Mouse (Mus musculus) C2C12 (cell line): ENCODE measurements around the gene Cep126. TPM values are rescaled to one million over a fixed set of nuclear protein-coding genes. Genes with fewer than 3 reads are reported as not detected.
A peak's percentile ranks its signal among the peaks of the same experiment; 100 is the strongest.

Experiments
- H3K27me3 ChIP-seq: one replicate; pipeline ENCODE4 v1.6.1; 2011; ENCODE audit not compliant: control insufficient read depth, insufficient read depth, insufficient read length
- H3K36me3 ChIP-seq: one replicate; pipeline ENCODE4 v1.6.1; 2011; ENCODE audit not compliant: control insufficient read depth, insufficient read depth
- H3K4me3 ChIP-seq: one replicate; pipeline ENCODE4 v1.5.1; 2011; ENCODE audit warnings: mild to moderate bottlenecking, control low read depth; ENCODE audit not compliant: poor library complexity, insufficient read depth, severe bottlenecking
- H3K79me2 ChIP-seq: one replicate; pipeline ENCODE4 v1.6.1; 2011; ENCODE audit not compliant: control insufficient read depth, insufficient read depth
- H3K79me3 ChIP-seq: one replicate; pipeline ENCODE4 v1.6.1; 2011; ENCODE audit warnings: low read depth, control low read depth
- H3ac ChIP-seq: one replicate; pipeline ENCODE3; 2011; ENCODE audit warnings: low read depth; ENCODE audit not compliant: control insufficient read depth, insufficient read length
- CEBPB ChIP-seq: IDR thresholded peaks from one replicate; pipeline ENCODE4 v1.6.1; 2011; ENCODE audit warnings: low read depth, mild to moderate bottlenecking, control low read depth, moderate library complexity
- CTCF ChIP-seq: IDR thresholded peaks from one replicate; pipeline ENCODE4 v1.5.1; 2011; ENCODE audit not compliant: control insufficient read depth, insufficient read depth, insufficient read length
- FOSL1 ChIP-seq: IDR thresholded peaks from one replicate; pipeline ENCODE4 v1.8.0; 2011; ENCODE audit warnings: mild to moderate bottlenecking, low read length; ENCODE audit not compliant: poor library complexity, insufficient read depth, severe bottlenecking
- MAX ChIP-seq: IDR thresholded peaks from one replicate; pipeline ENCODE4 v1.6.1; 2011; ENCODE audit warnings: mild to moderate bottlenecking, control low read depth
- MYOD1 ChIP-seq: IDR thresholded peaks from one replicate; pipeline ENCODE4 v1.6.1; 2011; ENCODE audit warnings: low read depth; ENCODE audit not compliant: control insufficient read depth, insufficient read length
- MYOG ChIP-seq: IDR thresholded peaks from one replicate; pipeline ENCODE4 v1.6.1; 2011; ENCODE audit not compliant: control insufficient read depth, insufficient read length; ENCODE audit errors: extremely low read depth
- USF1 ChIP-seq: IDR thresholded peaks from one replicate; pipeline ENCODE4 v1.6.1; 2011; ENCODE audit warnings: low read depth, mild to moderate bottlenecking, control low read depth, moderate library complexity
- long read RNA-seq, 2 experiments: library from polyadenylated mRNA; unstranded; transcript quantifications; one replicate each; pipeline ENCODE4 v2.0.0; 2019 to 2020
- polyA plus RNA-seq: library from polyadenylated mRNA; unstranded; fragments of >200 nt; fragmentation: generic; extraction: Trizol; gene quantifications from one replicate; pipeline ENCODE4 v1.2.1, GENCODE M21; 2012; ENCODE audit warnings: missing spikeins

Gene Cep126
- polyA plus RNA-seq: 0.50 TPM
- long read RNA-seq, experiment 1: 0 reads
- long read RNA-seq, experiment 2: 0 reads

DNA sequence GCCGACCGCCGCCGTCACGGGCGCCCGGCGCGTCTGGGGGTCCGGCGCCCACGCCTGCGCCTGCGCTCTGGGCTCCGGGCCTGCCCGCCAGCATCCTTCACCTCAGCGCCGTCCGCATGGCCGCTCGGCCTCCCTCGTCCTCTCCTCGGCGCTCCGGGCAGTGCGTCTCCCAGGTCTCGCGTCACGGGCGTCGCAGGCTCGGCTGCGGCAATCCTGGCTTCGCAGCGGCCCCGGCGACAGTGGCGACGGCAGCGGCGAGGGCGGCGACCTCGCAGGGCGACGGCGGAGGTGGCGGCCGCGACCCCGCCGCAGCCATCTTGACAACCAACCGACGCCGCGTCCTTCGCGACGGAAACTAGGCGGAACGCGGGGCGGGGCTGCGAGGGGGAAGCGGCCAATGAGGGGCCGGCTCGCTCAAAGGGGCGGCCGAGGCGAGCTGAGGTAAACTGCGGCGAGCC is at the start of gene Cep126:
Cep126 (minus strand) TSS at position 178 of the 458 bp plus-strand sequence.
- Histone ChIP-seq H3K27me3 (no peaks in the 10 kb centered on the region), H3K4me3 (peak within 1 kb of the TSS; percentile 53), H3K79me3 (no peaks in the 10 kb centered on the region), H3ac (peak within 1 kb of the TSS; percentile 79), H3K36me3 (no peaks in the 10 kb centered on the region), H3K79me2 (no peaks in the 10 kb centered on the region)
- no peak for TF ChIP-seq CTCF
- no peak for TF ChIP-seq CEBPB
- TF ChIP-seq MAX: no peak
- no peak for TF ChIP-seq USF1
- TF ChIP-seq MYOG: no peak
- no peak for TF ChIP-seq MYOD1
- no peak for TF ChIP-seq FOSL1

DNA sequence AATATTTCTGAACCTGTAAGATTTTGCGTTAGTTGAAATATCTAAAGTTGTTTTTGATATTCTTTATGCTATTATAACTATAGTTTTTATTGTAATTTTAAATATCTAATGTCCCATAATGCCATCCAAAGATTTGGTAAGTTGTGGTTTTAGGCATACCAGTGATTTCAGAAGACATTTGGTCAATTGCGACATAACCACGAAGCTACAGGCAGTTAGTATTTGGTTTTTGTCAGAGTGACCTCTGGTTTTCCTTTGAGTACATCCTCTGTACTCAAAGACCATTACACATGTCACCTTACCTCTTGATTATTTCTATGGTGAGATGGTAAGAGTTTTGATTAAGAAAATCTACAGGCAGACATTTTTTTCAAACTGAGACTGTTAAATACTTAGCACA is 45.5 kb upstream of the Cep126 start:
- no peak for TF ChIP-seq MYOG
- no peak for TF ChIP-seq FOSL1
- no peak for TF ChIP-seq USF1
- TF ChIP-seq CTCF: no peak
- no peak for TF ChIP-seq MYOD1
- peak; percentile 66 for TF ChIP-seq CEBPB
- no peak for TF ChIP-seq MAX
- no peak overlapping the region for H3ac ChIP-seq
- no peaks in the 10 kb centered on the region for H3K79me2 ChIP-seq
- no peaks in the 10 kb centered on the region for H3K36me3 ChIP-seq
- H3K79me3 ChIP-seq: no peaks in the 10 kb centered on the region
- no peaks in the 10 kb centered on the region for H3K27me3 ChIP-seq
- H3K4me3 ChIP-seq: no peak overlapping the region

GRCm38 (mm10) chr9:8177099-8177498 is 43.0 kb upstream of the Cep126 start:
- H3K79me2 ChIP-seq: no peaks in the 10 kb centered on the region
- no peaks in the 10 kb centered on the region for H3K36me3 ChIP-seq
- TF ChIP-seq MYOD1 (no peak), CTCF (no peak), CEBPB (no peak), MYOG (no peak), MAX (no peak), FOSL1 (no peak)
- H3K4me3 ChIP-seq: no peak overlapping the region
- H3K79me3 ChIP-seq: no peaks in the 10 kb centered on the region
- H3K27me3 ChIP-seq: no peaks in the 10 kb centered on the region
- H3ac ChIP-seq: no peak overlapping the region

DNA sequence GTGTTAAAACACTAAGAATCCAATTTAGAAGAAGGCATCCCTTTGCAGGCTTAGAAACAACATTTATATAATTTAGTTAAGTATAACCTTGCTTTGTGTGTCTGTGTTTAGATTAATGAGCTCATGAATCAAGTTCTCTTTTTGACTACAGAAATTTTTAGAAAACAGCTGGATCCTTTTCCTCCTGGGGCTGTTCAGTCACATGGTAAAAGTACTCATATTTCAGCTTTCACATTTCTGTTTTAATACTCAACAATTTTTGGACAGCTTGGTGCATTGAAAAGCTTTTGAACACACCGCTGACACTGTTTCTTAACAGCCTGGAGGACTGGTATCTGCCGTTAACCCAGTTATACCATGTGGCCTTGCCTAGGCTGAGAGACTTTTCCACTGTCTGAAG is 22.9 kb upstream of the Cep126 start:
- no peaks in the 10 kb centered on the region for H3K36me3 ChIP-seq
- H3K27me3 ChIP-seq: no peaks in the 10 kb centered on the region
- no peaks in the 10 kb centered on the region for H3K79me3 ChIP-seq
- no peaks in the 10 kb centered on the region for H3K79me2 ChIP-seq
- TF ChIP-seq MYOD1 (no peak), MYOG (no peak), MAX (no peak), FOSL1 (no peak), CTCF (no peak), CEBPB (no peak), USF1 (no peak)
- H3K4me3 ChIP-seq: no peak overlapping the region
- H3ac ChIP-seq: no peak overlapping the region

- Histone ChIP-seq H3K27me3 (no peaks in the 10 kb centered on the region), H3K79me2 (no peaks in the 10 kb centered on the region), H3ac (no peak overlapping the region), H3K4me3 (no peak overlapping the region), H3K79me3 (no peaks in the 10 kb centered on the region), H3K36me3 (no peaks in the 10 kb centered on the region)
- TF ChIP-seq FOSL1: no peak
- TF ChIP-seq CEBPB: no peak
- no peak for TF ChIP-seq CTCF
- TF ChIP-seq MYOG: no peak
- no peak for TF ChIP-seq MAX
- no peak for TF ChIP-seq MYOD1
- TF ChIP-seq USF1: no peak
Measured at GRCm38 (mm10) chr9:8139501-8139900, 5.4 kb upstream of the Cep126 start.
